Mouse (Mus musculus): ENCODE measurements around the gene Klhl21.
"Not testable (repeated sequence)": the region's sequence is repeated elsewhere in the genome, so short reads cannot be mapped to it uniquely, and the experiment has no call there.

GRCm38 (mm10) chr4:152036464-152036863 lies 27.9 kb downstream of the Klhl21 start:
- TF ChIP-seq CTCF (IDR thresholded peaks at IDR 0.05): peak; percentile 55
- TF ChIP-seq POLR2A, EP300 (IDR thresholded peaks at IDR 0.05; ENCODE audit: insufficient read depth, low read depth, low read length): not testable (repeated sequence)
